Mouse (Mus musculus): ENCODE measurements around the gene Stard10. TPM values are rescaled to one million over a fixed set of nuclear protein-coding genes. Genes with fewer than 3 reads are reported as not detected.

Gene Stard10
- polyA plus RNA-seq (2012; rRNA removed): 99.4 and 108 TPM in 2 replicates

GRCm38 (mm10) chr7:101317014-101317413 lies at the start of gene Stard10:
Stard10 (plus strand) TSS chr7:101317086.
- DNase-seq (ENCODE audit: extremely low spot score in 1 of 2, low spot score in 1 of 2): peak in 1 of 2 experiments; percentile 27

- peak; percentile 62 to 66 for DNase-seq (ENCODE audit: extremely low spot score in 1 of 2, low spot score in 1 of 2)
These were observed 49.2 kb upstream of the Stard10 start for GRCm38 (mm10) chr7:101267457-101268259.

- peak in 1 of 2 experiments; percentile 46 for DNase-seq (ENCODE audit: extremely low spot score in 1 of 2, low spot score in 1 of 2)
These were observed 45.3 kb upstream of the Stard10 start for GRCm38 (mm10) chr7:101271602-101272001.

GRCm38 (mm10) chr7:101272466-101273160 lies 44.3 kb upstream of the Stard10 start:
- no peak for DNase-seq (ENCODE audit: extremely low spot score in 1 of 2, low spot score in 1 of 2)

GRCm38 (mm10) chr7:101282721-101283120 lies 34.2 kb upstream of the Stard10 start:
- DNase-seq (ENCODE audit: extremely low spot score in 1 of 2, low spot score in 1 of 2): no peak

GRCm38 (mm10) chr7:101284504-101284903 lies 32.4 kb upstream of the Stard10 start:
- DNase-seq (ENCODE audit: extremely low spot score in 1 of 2, low spot score in 1 of 2): no peak

- DNase-seq (ENCODE audit: extremely low spot score in 1 of 2, low spot score in 1 of 2): no peak
These were observed 30.0 kb upstream of the Stard10 start for GRCm38 (mm10) chr7:101286891-101287290.

GRCm38 (mm10) chr7:101287820-101288219 lies 29.1 kb upstream of the Stard10 start:
- DNase-seq (ENCODE audit: extremely low spot score in 1 of 2, low spot score in 1 of 2): no peak

GRCm38 (mm10) chr7:101288436-101288835 lies 28.4 kb upstream of the Stard10 start:
- DNase-seq (ENCODE audit: extremely low spot score in 1 of 2, low spot score in 1 of 2): peak in 1 of 2 experiments; percentile 72

- DNase-seq (ENCODE audit: extremely low spot score in 1 of 2, low spot score in 1 of 2): no peak
These were observed 26.5 kb upstream of the Stard10 start for GRCm38 (mm10) chr7:101290401-101290800.

- DNase-seq (ENCODE audit: extremely low spot score in 1 of 2, low spot score in 1 of 2): no peak
These were observed 25.7 kb upstream of the Stard10 start for GRCm38 (mm10) chr7:101291211-101291610.

GRCm38 (mm10) chr7:101291641-101292040 lies 25.2 kb upstream of the Stard10 start:
- DNase-seq (ENCODE audit: extremely low spot score in 1 of 2, low spot score in 1 of 2): no peak

GRCm38 (mm10) chr7:101292086-101292485 lies 24.8 kb upstream of the Stard10 start:
- no peak for DNase-seq (ENCODE audit: extremely low spot score in 1 of 2, low spot score in 1 of 2)

- no peak for DNase-seq (ENCODE audit: extremely low spot score in 1 of 2, low spot score in 1 of 2)
These were observed 24.2 kb upstream of the Stard10 start for GRCm38 (mm10) chr7:101292696-101293095.

GRCm38 (mm10) chr7:101293138-101293537 lies 23.7 kb upstream of the Stard10 start:
- no peak for DNase-seq (ENCODE audit: extremely low spot score in 1 of 2, low spot score in 1 of 2)

- no peak for DNase-seq (ENCODE audit: extremely low spot score in 1 of 2, low spot score in 1 of 2)
These were observed 23.3 kb upstream of the Stard10 start for GRCm38 (mm10) chr7:101293611-101294010.

GRCm38 (mm10) chr7:101295438-101295837 lies 21.4 kb upstream of the Stard10 start:
- no peak for DNase-seq (ENCODE audit: extremely low spot score in 1 of 2, low spot score in 1 of 2)

GRCm38 (mm10) chr7:101296252-101297022 lies 20.4 kb upstream of the Stard10 start:
- peak; percentile 83 to 93 for DNase-seq (ENCODE audit: extremely low spot score in 1 of 2, low spot score in 1 of 2)

GRCm38 (mm10) chr7:101297023-101297405 lies 19.9 kb upstream of the Stard10 start:
- no peak for DNase-seq (ENCODE audit: extremely low spot score in 1 of 2, low spot score in 1 of 2)

- DNase-seq (ENCODE audit: extremely low spot score in 1 of 2, low spot score in 1 of 2): no peak
These were observed 18.5 kb upstream of the Stard10 start for GRCm38 (mm10) chr7:101298375-101298774.

- DNase-seq (ENCODE audit: extremely low spot score in 1 of 2, low spot score in 1 of 2): peak in 1 of 2 experiments; percentile 48
These were observed 15.5 kb upstream of the Stard10 start for GRCm38 (mm10) chr7:101301361-101301880.
